Mouse (Mus musculus): ENCODE measurements around the gene Grb10. TPM values are rescaled to one million over a fixed set of nuclear protein-coding genes. Genes with fewer than 3 reads are reported as not detected.
A peak's percentile ranks its signal among the peaks of the same experiment; 100 is the strongest.

The Grb10 gene
- polyA plus RNA-seq, 1 experiment: 784 TPM

DNA sequence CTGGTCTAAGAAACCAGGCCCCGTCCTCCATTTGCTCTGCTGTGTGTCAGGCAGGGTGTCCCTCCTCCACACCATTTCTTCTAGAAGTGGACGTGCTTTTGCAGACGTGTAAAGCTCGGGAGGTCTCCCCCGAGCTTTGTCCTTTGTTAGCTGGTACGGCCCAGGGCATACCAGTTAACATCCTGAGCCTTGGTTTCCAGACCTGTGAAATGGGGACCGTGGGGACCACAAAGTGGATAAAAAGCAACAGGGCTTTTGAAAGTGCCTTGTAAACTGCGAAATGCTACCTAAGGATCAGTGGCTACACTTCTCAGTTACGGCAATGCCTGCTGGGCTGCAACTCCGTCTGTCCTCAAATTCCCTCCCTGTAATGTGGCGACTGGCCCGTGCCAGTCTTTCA, 3.2 kb downstream of the Grb10 start:
- Histone ChIP-seq H3K27ac (ENCODE audit: insufficient read depth, low read length) (peak overlapping the region; percentile 76), H3K4me3 (ENCODE audit: insufficient read depth, low read length) (peak overlapping the region; percentile 93), H3K4me1 (ENCODE audit: control insufficient read depth, insufficient read depth, low read length) (no peaks in the 10 kb centered on the region)
- TF ChIP-seq POLR2A (IDR thresholded peaks at IDR 0.05; ENCODE audit: low read depth, low read length): no peak
- TF ChIP-seq CTCF (IDR thresholded peaks at IDR 0.05; ENCODE audit: borderline replicate concordance, insufficient read depth, low read length): no peak

DNA sequence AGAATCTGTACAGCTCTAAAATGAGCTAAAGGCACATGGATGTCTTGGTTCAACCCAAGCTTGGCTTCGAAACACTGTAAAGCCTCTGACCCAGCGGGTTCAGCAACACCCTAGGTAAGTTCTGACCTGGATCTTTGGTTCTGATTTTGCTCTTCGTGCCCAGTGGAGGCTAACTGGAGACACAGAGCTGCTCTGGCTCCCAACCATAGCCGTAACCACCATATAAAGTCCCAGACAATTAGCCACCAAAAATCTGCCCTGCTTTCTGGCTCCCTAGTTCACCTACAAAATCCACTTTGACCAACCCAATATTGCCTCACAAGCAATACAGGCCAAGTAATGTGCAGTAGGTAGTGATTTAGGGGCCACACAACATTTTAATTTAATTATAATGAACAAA, 3.7 kb downstream of the Grb10 start:
- TF ChIP-seq POLR2A (IDR thresholded peaks at IDR 0.05; ENCODE audit: low read depth, low read length): no peak
- no peak for TF ChIP-seq CTCF (IDR thresholded peaks at IDR 0.05; ENCODE audit: borderline replicate concordance, insufficient read depth, low read length)
- Histone ChIP-seq H3K4me3 (ENCODE audit: insufficient read depth, low read length) (peak overlapping the region; percentile 93), H3K27ac (ENCODE audit: insufficient read depth, low read length) (peak overlapping the region; percentile 39; the same call in 1 of the 2 replicates), H3K4me1 (ENCODE audit: control insufficient read depth, insufficient read depth, low read length) (no peaks in the 10 kb centered on the region)

- TF ChIP-seq CTCF (IDR thresholded peaks at IDR 0.05; ENCODE audit: borderline replicate concordance, insufficient read depth, low read length) (no peak), POLR2A (IDR thresholded peaks at IDR 0.05; ENCODE audit: low read depth, low read length) (no peak)
- H3K4me3 ChIP-seq (ENCODE audit: insufficient read depth, low read length): peak overlapping the region; percentile 93
Measured at GRCm38 (mm10) chr11:12034371-12034770, 4.1 kb downstream of the Grb10 start.

GRCm38 (mm10) chr11:12032831-12033230, 5.7 kb downstream of the Grb10 start:
- Histone ChIP-seq H3K4me3 (ENCODE audit: insufficient read depth, low read length) (peak overlapping the region; percentile 34), H3K27ac (ENCODE audit: insufficient read depth, low read length) (0 out of 2 replicates have a peak overlapping the region, but pooled peaks have one; percentile 23), H3K4me1 (ENCODE audit: control insufficient read depth, insufficient read depth, low read length) (no peaks in the 10 kb centered on the region)
- TF ChIP-seq CTCF (IDR thresholded peaks at IDR 0.05; ENCODE audit: borderline replicate concordance, insufficient read depth, low read length) (no peak), POLR2A (IDR thresholded peaks at IDR 0.05; ENCODE audit: low read depth, low read length) (no peak)

More at GRCm38 (mm10) chr11:12034371-12034770, 4.1 kb downstream of the Grb10 start:
- Histone ChIP-seq H3K4me1 (ENCODE audit: control insufficient read depth, insufficient read depth, low read length) (no peaks in the 10 kb centered on the region), H3K27ac (ENCODE audit: insufficient read depth, low read length) (peak overlapping the region; percentile 39)

GRCm38 (mm10) chr11:12026638-12027037, 11.8 kb downstream of the Grb10 start:
- H3K4me1 ChIP-seq (ENCODE audit: control insufficient read depth, insufficient read depth, low read length): no peaks in the 10 kb centered on the region
- no peak overlapping the region for H3K27ac ChIP-seq (ENCODE audit: insufficient read depth, low read length)
- no peak overlapping the region for H3K4me3 ChIP-seq (ENCODE audit: insufficient read depth, low read length)
- TF ChIP-seq CTCF (IDR thresholded peaks at IDR 0.05; ENCODE audit: borderline replicate concordance, insufficient read depth, low read length): no peak
- TF ChIP-seq POLR2A (IDR thresholded peaks at IDR 0.05; ENCODE audit: low read depth, low read length): no peak

GRCm38 (mm10) chr11:12025756-12026593, 12.5 kb downstream of the Grb10 start:
- H3K27ac ChIP-seq (ENCODE audit: insufficient read depth, low read length): no peak overlapping the region
- H3K4me3 ChIP-seq (ENCODE audit: insufficient read depth, low read length): no peak overlapping the region

GRCm38 (mm10) chr11:12025392-12025755, 13.1 kb downstream of the Grb10 start:
- H3K4me1 ChIP-seq (ENCODE audit: control insufficient read depth, insufficient read depth, low read length): no peaks in the 10 kb centered on the region
- H3K27ac ChIP-seq (ENCODE audit: insufficient read depth, low read length): no peak overlapping the region
- TF ChIP-seq POLR2A (IDR thresholded peaks at IDR 0.05; ENCODE audit: low read depth, low read length) (no peak), CTCF (IDR thresholded peaks at IDR 0.05; ENCODE audit: borderline replicate concordance, insufficient read depth, low read length) (no peak)
- no peak overlapping the region for H3K4me3 ChIP-seq (ENCODE audit: insufficient read depth, low read length)

More at GRCm38 (mm10) chr11:12025756-12026593, 12.5 kb downstream of the Grb10 start:
- no peaks in the 10 kb centered on the region for H3K4me1 ChIP-seq (ENCODE audit: control insufficient read depth, insufficient read depth, low read length)
- TF ChIP-seq POLR2A (IDR thresholded peaks at IDR 0.05; ENCODE audit: low read depth, low read length) (no peak), CTCF (IDR thresholded peaks at IDR 0.05; ENCODE audit: borderline replicate concordance, insufficient read depth, low read length) (peak; percentile 60; the same call in 1 of the 2 replicates)

GRCm38 (mm10) chr11:12023051-12023450, 15.4 kb downstream of the Grb10 start:
- no peak overlapping the region for H3K4me3 ChIP-seq (ENCODE audit: insufficient read depth, low read length)
- no peak for TF ChIP-seq POLR2A (IDR thresholded peaks at IDR 0.05; ENCODE audit: low read depth, low read length)
- TF ChIP-seq CTCF (IDR thresholded peaks at IDR 0.05; ENCODE audit: borderline replicate concordance, insufficient read depth, low read length): no peak
- H3K27ac ChIP-seq (ENCODE audit: insufficient read depth, low read length): no peak overlapping the region
- no peaks in the 10 kb centered on the region for H3K4me1 ChIP-seq (ENCODE audit: control insufficient read depth, insufficient read depth, low read length)

- H3K4me3 ChIP-seq (ENCODE audit: insufficient read depth, low read length): no peak overlapping the region
- H3K27ac ChIP-seq (ENCODE audit: insufficient read depth, low read length): no peak overlapping the region
- H3K4me1 ChIP-seq (ENCODE audit: control insufficient read depth, insufficient read depth, low read length): no peaks in the 10 kb centered on the region
- no peak for TF ChIP-seq POLR2A (IDR thresholded peaks at IDR 0.05; ENCODE audit: low read depth, low read length)
- TF ChIP-seq CTCF (IDR thresholded peaks at IDR 0.05; ENCODE audit: borderline replicate concordance, insufficient read depth, low read length): no peak
Measured at GRCm38 (mm10) chr11:12019651-12020050, 18.8 kb downstream of the Grb10 start.

DNA sequence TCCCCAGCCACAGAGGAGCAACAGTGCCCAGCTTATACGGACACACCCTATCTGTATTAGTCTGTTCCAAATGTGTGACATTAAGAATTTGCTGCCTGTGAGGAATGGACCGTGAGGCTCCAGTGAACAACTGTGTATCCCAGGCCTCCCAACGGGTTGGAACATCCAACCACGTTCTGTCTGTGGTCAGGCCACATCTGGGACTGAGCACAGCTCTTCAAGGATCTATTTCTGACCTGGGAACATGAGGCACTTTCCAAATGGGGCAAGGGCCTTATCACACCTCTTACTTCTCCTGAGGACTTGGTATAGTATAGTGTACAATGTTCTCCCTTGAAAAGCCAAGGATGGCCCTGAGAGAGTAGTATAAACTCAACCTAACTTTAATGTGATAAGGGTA, 19.9 kb downstream of the Grb10 start:
- H3K4me1 ChIP-seq (ENCODE audit: control insufficient read depth, insufficient read depth, low read length): no peaks in the 10 kb centered on the region
- no peak overlapping the region for H3K4me3 ChIP-seq (ENCODE audit: insufficient read depth, low read length)
- no peak overlapping the region for H3K27ac ChIP-seq (ENCODE audit: insufficient read depth, low read length)
- TF ChIP-seq POLR2A (IDR thresholded peaks at IDR 0.05; ENCODE audit: low read depth, low read length) (no peak), CTCF (IDR thresholded peaks at IDR 0.05; ENCODE audit: borderline replicate concordance, insufficient read depth, low read length) (no peak)
